Mouse (Mus musculus): ENCODE results near the gene Rab15.
"Not testable (repeated sequence)": the region's sequence is repeated elsewhere in the genome, so short reads cannot be mapped to it uniquely, and the experiment has no call there.

The Rab15 gene

GRCm38 (mm10) chr12:76822651-76823041 is at the start of gene Rab15:
TSS of gene Rab15 (minus strand) at chr12:76822908.
- peak in 1 of 2 experiments; percentile 34 for DNase-seq

DNA sequence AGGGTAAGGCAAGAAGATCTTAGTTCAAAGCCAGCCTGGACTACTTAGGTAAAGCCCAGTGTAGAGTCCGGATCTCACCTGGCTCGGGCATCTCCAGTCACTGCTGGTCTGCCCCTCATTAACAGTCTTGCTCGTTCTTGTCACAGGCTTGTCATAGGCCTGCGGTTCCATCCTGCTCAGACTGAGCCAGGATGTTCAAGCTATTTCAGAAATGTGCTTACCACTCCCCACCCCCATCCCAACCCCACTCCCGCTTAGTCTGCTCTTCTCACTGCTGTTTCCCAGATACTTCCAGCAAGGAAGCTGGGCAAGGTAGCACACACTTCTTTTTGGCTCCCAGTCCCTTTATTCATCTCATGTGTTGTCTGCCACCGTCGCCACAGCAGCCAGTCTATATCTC is 46.9 kb upstream of the Rab15 start:
- no peak for DNase-seq

DNA sequence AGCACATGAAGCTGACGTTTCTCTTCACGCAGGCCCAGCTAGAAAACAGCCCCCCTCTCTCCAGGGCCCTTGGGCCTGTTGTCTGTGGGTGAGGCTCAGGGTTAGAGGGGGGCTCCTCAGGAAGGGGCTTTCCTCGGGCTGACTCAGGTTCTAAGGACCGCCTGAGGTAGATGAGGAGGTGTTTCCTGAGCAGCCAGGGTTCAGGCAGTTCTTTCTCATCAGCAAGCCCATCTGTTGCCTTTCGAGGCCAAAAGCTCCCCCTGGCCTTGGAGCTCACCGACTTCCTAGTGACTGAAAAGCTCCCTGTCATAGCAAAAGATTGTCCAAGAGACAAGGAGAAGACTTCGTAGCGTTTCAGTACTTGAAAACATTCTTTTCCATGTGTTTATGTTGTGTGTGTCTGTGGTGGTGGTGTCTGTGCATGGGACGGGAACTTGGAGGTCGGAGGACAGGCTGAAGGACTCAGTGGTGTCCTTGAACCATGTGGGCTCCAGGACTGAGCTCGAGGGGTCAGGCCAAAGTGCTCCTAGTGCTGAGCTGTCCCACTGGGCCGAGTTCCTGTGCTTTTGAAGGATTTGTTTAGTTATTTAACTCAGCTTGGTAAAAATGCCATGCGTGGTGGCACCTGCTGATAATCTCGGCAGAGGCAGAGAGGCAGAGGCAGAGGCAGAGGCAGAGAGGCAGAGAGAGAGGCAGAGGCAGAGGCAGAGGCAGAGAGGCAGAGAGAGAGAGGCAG is 45.9 kb upstream of the Rab15 start:
- DNase-seq: no peak

DNA sequence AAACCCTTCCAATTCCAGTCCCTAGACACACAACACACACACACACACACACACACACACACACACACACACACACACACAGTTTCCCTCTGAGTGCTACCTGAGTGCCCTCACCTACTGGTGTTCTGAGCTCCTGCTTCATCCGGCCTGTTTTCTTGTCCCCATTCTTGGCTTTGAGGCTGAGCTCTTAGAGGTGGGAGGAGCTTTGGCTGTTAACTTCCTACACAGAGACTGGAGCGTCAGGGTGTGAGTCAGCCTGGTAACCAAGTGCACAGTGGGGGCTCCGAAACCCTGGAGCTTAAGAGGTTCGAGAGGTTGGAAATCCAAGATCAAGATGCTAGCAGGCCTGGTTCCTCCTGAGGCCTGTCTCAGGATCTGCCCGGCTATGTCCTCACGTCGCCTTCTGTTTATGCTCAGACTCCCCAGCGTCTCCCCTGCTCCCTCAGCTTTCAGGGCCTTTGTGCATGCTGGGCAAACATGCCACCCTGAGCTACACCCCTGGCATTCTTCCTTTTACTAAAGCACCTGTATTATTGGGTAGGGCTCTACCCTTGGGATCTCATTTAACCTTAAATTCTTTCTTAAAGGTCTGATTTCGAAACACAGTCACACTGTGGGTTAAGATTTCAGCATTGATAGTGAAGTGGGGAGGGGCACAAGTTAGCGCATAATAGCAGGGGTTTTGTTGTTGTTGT is 45.0 kb upstream of the Rab15 start:
- DNase-seq: peak; percentile 36 to 61

GRCm38 (mm10) chr12:76865266-76865665 is 42.6 kb upstream of the Rab15 start:
- DNase-seq: no peak

- DNase-seq: no peak
These were observed 40.9 kb upstream of the Rab15 start for GRCm38 (mm10) chr12:76863651-76864050.

- not testable (repeated sequence) for DNase-seq
These were observed 36.1 kb upstream of the Rab15 start for GRCm38 (mm10) chr12:76858788-76859187.

- no peak for DNase-seq
These were observed 34.4 kb upstream of the Rab15 start for GRCm38 (mm10) chr12:76857087-76857486.

- DNase-seq: no peak
These were observed 30.9 kb upstream of the Rab15 start for GRCm38 (mm10) chr12:76853378-76854142.

GRCm38 (mm10) chr12:76852419-76852818 is 29.7 kb upstream of the Rab15 start:
- no peak for DNase-seq

- DNase-seq: no peak
These were observed 21.8 kb upstream of the Rab15 start for GRCm38 (mm10) chr12:76844346-76845061.

GRCm38 (mm10) chr12:76840081-76840480 is 17.4 kb upstream of the Rab15 start:
- no peak for DNase-seq

DNA sequence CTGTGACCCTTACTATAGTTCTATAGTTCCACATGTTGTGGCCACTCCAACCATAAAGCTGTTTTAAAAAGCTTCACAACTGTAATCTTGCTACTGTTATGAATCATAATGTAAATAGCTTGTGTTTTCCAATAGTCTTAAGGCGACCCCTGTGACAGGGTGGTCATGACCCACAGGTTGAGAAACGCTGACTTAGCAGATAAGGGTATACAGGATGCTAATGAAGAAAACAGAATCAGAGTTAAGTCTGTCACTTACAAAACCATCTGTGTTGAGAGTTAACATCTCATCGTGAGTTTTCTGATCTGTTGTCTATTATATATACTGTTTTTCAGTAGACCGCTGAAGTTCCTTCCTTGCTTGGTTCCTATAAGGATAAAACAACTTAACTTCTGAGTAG is 16.6 kb upstream of the Rab15 start:
- no peak for DNase-seq

DNA sequence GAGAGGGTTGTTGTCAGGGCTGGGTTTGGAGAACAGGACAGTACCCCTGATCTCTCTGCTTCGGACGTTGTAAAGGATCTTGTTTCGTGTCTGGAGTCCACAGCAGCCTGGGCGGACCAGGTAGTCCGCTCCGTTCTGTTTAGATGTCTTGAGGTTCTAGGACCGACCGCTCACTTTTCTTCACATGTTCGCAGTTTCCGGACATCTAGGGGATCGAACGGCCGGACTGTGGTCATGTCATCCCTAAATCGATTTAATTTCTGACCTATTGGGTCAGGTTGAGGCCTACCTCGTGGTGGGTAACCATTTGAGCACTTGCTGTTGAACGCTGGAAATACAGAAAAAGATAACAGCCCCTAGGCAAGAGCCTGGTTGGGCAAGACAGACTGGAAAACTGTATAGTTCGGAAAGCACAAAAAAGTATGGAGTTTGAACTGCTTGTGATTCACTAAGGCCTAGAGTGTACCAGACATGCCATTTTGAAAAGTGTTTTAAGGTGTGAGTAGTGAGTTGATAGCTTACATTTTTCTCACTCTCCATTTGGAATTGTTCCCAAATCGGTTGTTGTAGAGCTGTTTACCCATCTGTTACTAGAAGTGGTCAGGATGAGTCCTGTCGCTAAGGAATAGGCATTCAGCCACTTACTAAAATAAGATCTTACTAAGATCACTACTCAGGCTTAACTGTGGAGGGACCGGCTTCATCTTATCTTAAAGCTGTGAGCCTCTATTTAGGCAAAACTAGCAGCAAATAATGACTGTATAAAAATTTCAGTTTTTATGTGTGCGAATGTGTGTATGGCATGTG is 15.3 kb upstream of the Rab15 start:
- DNase-seq: no peak

DNA sequence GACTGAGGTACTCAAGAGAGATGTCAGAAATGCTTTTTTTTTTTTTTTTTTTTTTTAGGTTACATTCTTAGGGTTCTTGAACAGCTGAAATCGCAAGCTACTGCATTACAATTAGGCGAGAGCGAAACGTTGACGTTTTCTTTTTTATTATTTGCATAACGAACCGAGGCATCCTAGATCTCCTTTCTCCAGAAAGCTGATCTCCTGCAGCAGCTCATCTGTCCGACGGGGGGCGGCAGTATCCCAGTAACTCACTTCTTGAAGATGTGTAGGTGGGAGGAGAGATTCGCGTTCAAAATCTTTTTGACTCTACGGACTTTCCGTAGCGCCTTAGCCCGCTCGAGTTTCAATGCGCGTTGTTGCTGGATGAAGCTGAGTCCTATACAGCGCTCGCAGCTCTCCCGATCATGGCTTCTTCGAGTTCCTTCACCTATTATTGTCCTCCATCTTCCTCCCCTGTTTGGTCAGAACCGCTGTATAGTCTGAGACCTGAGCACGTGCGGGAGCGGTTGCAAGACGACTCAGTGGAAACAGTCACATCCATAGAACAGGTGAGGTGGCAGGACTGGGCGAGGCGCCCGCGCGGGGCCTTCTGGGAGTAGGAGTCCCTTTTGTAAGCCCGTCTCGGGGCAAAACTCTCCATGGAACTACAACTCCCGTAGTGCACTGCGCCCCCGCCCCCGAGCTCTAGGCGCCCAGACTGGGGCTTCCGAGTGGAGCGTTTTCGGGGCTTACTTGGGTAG is 14.6 kb upstream of the Rab15 start:
- DNase-seq: peak; percentile 96 to 98

GRCm38 (mm10) chr12:76832704-76833103 is 10.0 kb upstream of the Rab15 start:
- peak in 1 of 2 experiments; percentile 38 for DNase-seq

DNA sequence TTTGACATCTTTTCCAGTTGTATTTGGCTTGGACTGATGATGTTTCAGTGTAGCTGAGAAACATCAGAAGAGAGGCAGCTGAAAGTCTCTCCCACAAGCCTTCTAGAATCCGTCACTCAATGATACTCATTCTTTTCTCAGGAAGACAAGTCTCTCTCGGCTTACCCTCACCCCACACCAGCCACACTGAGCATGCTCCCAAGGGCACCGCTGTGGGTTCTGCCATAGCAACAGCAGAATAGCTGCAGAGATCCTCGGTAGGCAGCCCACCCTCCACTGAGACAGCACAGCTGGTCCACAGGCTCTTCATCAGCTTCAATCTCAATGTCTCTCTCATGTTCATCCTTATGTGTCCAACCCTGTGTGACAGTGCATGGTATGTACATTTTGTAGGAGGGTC is 2.6 kb upstream of the Rab15 start:
- DNase-seq: no peak

GRCm38 (mm10) chr12:76822002-76822650 is 582 bp downstream of the Rab15 start:
- peak; percentile 40 to 58 for DNase-seq

DNA sequence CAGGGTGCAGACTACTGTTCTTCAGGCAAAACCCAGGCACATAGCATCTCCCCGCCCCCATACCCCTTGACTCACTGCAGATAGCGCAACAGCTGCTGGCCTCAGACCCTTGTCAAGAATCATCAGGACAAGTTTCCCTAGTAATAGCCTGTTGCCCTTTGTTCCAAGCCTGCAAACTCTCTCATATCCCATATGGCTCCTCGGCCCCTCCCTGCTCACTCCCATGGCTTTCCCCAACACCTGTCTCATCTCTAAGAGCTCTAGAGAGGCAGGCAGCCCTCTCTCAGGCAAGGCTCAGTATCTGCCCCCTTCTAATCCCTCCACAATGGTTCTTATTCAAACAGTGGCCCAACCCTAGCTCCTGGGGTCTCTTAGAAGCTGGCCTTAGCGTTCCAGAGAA is 2.1 kb downstream of the Rab15 start:
- DNase-seq: no peak

DNA sequence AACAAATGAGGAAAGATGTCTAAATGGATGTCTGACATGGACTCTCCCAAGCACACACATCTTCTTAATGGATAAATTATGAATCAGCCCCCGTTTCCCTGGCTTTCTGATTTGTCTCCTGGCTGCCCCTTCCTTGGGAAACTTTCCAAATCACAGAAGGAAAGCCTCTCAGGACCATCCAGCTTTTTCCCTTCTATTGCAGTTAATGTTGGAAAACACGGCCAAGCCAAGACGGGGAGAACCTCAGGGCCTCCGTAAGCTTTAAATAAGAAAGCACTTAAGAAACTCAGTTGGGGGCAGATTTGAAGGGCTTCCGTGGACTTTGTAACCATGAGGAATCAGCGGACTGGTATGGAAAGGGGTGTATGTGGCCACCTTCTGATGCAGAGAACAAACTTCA is 2.9 kb downstream of the Rab15 start:
- no peak for DNase-seq

- DNase-seq: no peak
These were observed 3.8 kb downstream of the Rab15 start for GRCm38 (mm10) chr12:76818908-76819307.
